Mouse (Mus musculus): ENCODE results near the gene Clec12a.

DNA sequence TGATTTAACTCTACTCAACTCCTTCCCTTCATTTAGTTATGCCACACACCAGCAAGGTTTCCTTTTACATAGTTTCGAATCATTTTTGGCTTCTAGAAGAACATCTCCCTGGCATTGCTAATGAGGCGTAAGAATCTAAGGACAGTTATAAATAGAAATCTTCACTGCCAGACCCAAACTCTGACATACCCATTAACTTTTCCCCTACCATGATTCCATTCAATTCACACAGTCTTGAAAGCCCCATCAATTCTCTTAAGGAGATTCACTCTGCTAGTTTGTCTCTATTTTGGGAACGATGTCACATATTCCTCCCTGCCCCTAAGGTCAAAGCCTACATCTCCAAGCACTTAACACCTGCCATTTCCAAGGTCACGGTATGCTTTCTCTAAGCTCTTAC, 42.5 kb downstream of the Clec12a start:
- TF ChIP-seq GATA1 (IDR thresholded peaks at IDR 0.05; ENCODE audit: borderline replicate concordance, low read length) (no peak), FLI1 (IDR thresholded peaks at IDR 0.05; ENCODE audit: low read length) (no peak)
